Mouse (Mus musculus) myocyte (in vitro differentiated cells): ENCODE results near the gene Igf1r. TPM values are rescaled to one million over a fixed set of nuclear protein-coding genes. Genes with fewer than 3 reads are reported as not detected.

Experiments
- H3K27me3 ChIP-seq: one replicate; pipeline ENCODE4 v1.6.1; 2011; ENCODE audit not compliant: control insufficient read depth, insufficient read depth, insufficient read length
- H3K36me3 ChIP-seq: one replicate; pipeline ENCODE4 v1.6.1; 2011; ENCODE audit not compliant: control insufficient read depth, insufficient read depth
- H3K4me2 ChIP-seq: one replicate; pipeline ENCODE4 v1.6.1; 2011; ENCODE audit warnings: low read depth, control low read depth
- H3K4me3 ChIP-seq: one replicate; pipeline ENCODE4 v1.5.1; 2011; ENCODE audit warnings: mild to moderate bottlenecking, control low read depth, moderate library complexity
- H3K79me2 ChIP-seq: one replicate; pipeline ENCODE4 v1.6.1; 2011; ENCODE audit not compliant: control insufficient read depth, insufficient read depth
- H3ac ChIP-seq: one replicate; pipeline ENCODE4 v1.6.1; 2011; ENCODE audit not compliant: control insufficient read depth, insufficient read length
- CEBPB ChIP-seq: IDR thresholded peaks from 2 replicates; pipeline ENCODE4 v1.6.1; 2011; ENCODE audit warnings: mild to moderate bottlenecking, moderate library complexity; ENCODE audit not compliant: poor library complexity, insufficient read depth, severe bottlenecking
- E2F4 ChIP-seq: IDR thresholded peaks from one replicate; pipeline ENCODE4 v1.6.1; 2011; ENCODE audit warnings: mild to moderate bottlenecking, control low read depth, moderate library complexity; ENCODE audit not compliant: insufficient read depth
- MAX ChIP-seq: IDR thresholded peaks from one replicate; pipeline ENCODE4 v1.6.1; 2011; ENCODE audit warnings: low read depth, mild to moderate bottlenecking, control low read depth
- MYOD1 ChIP-seq, 3 experiments: IDR thresholded peaks; one replicate each; pipeline ENCODE4 v1.6.1; 2011; ENCODE audit warnings: control low read depth in 2 of 3, low read depth in 2 of 3, mild to moderate bottlenecking in 2 of 3, moderate library complexity in 1 of 3; ENCODE audit not compliant: insufficient read length in 2 of 3, control insufficient read depth in 1 of 3
- MYOG ChIP-seq, 3 experiments: IDR thresholded peaks; one replicate each; pipeline ENCODE4 v1.6.1; 2011; ENCODE audit warnings: control low read depth in 2 of 3, low read depth in 2 of 3, mild to moderate bottlenecking in 2 of 3; ENCODE audit not compliant: insufficient read length in 2 of 3, control insufficient read depth in 1 of 3, insufficient read depth in 1 of 3
- POLR2A ChIP-seq: IDR thresholded peaks from one replicate; pipeline ENCODE4 v1.6.1; 2011; ENCODE audit warnings: low read depth, mild to moderate bottlenecking, control low read depth, moderate library complexity; ENCODE audit not compliant: insufficient read length
- POLR2AphosphoS2 ChIP-seq: IDR thresholded peaks from one replicate; pipeline ENCODE4 v1.6.1; 2011; ENCODE audit warnings: low read depth, control low read depth; ENCODE audit not compliant: insufficient read length
- REST ChIP-seq: IDR thresholded peaks from one replicate; pipeline ENCODE4 v1.6.1; 2011; ENCODE audit warnings: mild to moderate bottlenecking, control low read depth, moderate library complexity; ENCODE audit not compliant: insufficient read depth, insufficient read length
- SRF ChIP-seq: IDR thresholded peaks from one replicate; pipeline ENCODE4 v1.6.1; 2011; ENCODE audit warnings: low read depth; ENCODE audit not compliant: control insufficient read depth, insufficient read length
- TCF12 ChIP-seq: IDR thresholded peaks from one replicate; pipeline ENCODE4 v1.6.1; 2011; ENCODE audit warnings: mild to moderate bottlenecking, control low read depth; ENCODE audit not compliant: poor library complexity, insufficient read depth, severe bottlenecking
- TCF3 ChIP-seq: IDR thresholded peaks from one replicate; pipeline ENCODE4 v1.6.1; 2011; ENCODE audit warnings: low read depth, control low read depth; ENCODE audit not compliant: insufficient read length
- USF1 ChIP-seq: IDR thresholded peaks from one replicate; pipeline ENCODE4 v1.6.1; 2011; ENCODE audit warnings: low read depth, mild to moderate bottlenecking, control low read depth, moderate library complexity
- polyA plus RNA-seq: library from polyadenylated mRNA; unstranded; fragments of >200 nt; fragmentation: generic; extraction: Trizol; gene quantifications from one replicate; pipeline ENCODE4 v1.2.1, GENCODE M21; 2012; ENCODE audit warnings: missing spikeins

Igf1r gene
- polyA plus RNA-seq, 1 experiment: 7.9 TPM

DNA sequence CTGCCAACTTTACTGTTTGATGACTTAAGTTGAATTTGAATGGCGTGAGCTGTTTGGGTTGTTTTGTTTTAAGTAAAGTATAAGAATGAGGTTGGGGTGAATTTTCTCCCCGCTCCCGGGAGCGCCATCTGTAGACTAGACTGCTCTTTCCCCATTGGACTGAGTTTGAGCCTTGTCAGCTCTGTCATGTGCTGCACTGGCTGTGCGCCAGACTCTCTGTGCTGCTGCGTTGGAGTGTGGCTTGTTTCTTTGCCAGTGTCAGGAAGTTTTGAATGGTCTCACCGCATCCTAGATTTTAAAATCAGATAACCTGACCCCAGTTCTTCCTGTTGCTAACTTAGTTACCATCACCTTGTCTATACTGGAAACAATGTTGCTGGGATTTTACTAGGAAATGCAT is 118.0 kb downstream of the Igf1r start:
- TF ChIP-seq MAX (peak; percentile 77), USF1 (peak; percentile 78), POLR2A (no peak)

DNA sequence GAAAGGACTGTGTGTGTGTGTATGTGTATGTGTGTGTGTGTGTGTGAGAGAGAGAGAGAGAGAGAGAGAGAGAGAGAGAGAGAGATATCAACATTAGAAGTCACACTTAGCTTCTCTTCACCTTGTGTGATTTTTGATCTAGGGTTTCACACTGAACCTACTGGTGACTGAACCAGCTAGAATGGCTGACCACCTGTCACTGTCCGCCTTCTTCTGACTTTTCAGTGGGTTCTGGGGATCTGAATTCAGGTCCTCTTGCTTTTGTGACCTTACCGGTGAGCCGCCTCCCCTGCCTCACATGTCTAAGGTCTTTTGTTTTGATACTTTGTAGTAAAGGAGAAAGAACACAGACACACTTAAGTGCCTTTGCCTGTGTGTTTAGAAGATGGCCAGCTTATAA is 118.4 kb downstream of the Igf1r start:
- Histone ChIP-seq H3K4me3 (no peak overlapping the region), H3K27me3 (no peaks in the 10 kb centered on the region), H3ac (no peak overlapping the region), H3K36me3 (no peaks in the 10 kb centered on the region), H3K79me2 (peaks cover 45% of the 10 kb centered on the region), H3K4me2 (peak overlapping the region; percentile 74)
- TF ChIP-seq TCF3 (no peak), CEBPB (no peak), E2F4 (no peak), MYOG (IDR thresholded peaks at IDR 0.05; ENCODE audit: control insufficient read depth in 1 of 3, insufficient read depth in 1 of 3, insufficient read length in 2 of 3, low read depth in 2 of 3) (no peak), MYOD1 (IDR thresholded peaks at IDR 0.05; ENCODE audit: control insufficient read depth in 1 of 3, insufficient read length in 2 of 3, low read depth in 2 of 3) (peak in 2 of 3 experiments; percentile 68 to 73), MAX (no peak), TCF12 (no peak)

More for the DNA sequence above, 118.0 kb downstream of the Igf1r start:
- Histone ChIP-seq H3K4me3 (no peak overlapping the region), H3ac (no peak overlapping the region), H3K4me2 (peak overlapping the region; percentile 74), H3K36me3 (no peaks in the 10 kb centered on the region), H3K79me2 (peaks cover 45% of the 10 kb centered on the region), H3K27me3 (no peaks in the 10 kb centered on the region)

DNA sequence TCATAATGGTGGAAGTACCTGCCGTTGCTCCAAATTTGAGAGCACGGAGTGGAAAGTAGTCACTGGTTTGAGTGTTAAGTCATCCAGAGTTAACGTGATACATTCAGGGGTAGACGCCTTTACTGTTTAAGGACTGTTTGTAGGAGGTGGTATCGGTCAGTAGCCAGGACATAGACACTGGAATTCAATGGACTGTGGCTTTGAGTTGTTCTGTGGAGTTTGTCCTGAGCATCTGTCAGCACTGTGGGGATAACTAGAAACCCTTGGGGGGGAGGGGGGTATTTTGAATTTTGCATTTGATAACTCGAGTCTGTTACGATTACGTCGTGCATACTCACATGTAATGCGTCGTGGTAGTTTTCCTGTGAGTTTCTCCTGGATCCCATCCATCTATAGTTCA is 119.1 kb downstream of the Igf1r start:
- Histone ChIP-seq H3K36me3 (no peaks in the 10 kb centered on the region), H3K4me3 (no peak overlapping the region), H3ac (no peak overlapping the region), H3K4me2 (no peak overlapping the region), H3K27me3 (no peaks in the 10 kb centered on the region), H3K79me2 (peaks cover 45% of the 10 kb centered on the region)
- TF ChIP-seq REST: no peak
- TF ChIP-seq MAX: no peak
- no peak for TF ChIP-seq MYOG (IDR thresholded peaks at IDR 0.05; ENCODE audit: control insufficient read depth in 1 of 3, insufficient read depth in 1 of 3, insufficient read length in 2 of 3, low read depth in 2 of 3)

DNA sequence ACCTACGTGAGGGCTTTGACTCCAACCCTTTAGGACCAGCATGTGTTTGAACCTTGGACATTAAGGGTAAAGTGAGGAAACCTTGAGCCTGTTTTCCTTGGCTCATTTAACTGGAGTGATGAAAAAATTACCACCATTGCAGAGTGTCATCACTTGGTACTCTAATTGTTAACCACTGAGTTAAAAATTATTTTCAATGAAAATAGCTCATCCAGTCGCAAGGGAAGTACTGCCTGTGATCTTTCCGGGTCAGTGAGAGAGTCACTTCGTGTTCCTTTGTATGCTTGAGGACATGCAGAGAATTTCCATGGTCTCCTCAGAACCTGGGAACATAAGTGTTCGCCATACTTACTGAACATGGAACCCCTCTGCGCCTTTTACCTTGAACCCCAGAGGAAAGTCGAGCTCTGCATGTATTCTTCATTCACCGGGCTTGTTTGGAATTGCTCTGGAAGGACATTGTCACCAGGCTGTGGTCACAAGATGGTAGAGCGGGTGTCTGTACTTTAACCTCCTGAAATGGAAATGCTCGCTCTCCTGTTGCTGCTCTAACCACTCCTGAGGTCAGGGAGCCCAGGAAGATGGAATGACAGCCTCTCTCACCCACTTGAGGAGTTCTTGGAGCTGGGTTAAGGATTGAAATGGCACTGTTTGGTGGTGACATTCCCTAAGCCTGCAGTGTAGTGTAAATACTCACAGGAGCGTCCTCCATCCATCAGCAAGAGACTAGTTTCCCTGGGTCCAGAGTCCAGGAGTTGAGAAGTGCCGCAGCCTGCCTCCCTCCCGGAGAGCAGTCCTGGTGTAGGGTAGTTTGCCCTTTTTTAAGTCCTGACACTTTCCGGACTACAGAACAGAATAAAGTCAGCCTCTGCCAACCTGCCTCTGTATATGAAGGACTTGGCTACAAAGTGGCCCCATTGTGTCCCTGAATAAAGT is 120.2 kb downstream of the Igf1r start:
- Histone ChIP-seq H3K79me2 (peaks cover 51% of the 10 kb centered on the region), H3K4me3 (no peak overlapping the region), H3K27me3 (no peaks in the 10 kb centered on the region), H3K4me2 (peak overlapping the region; percentile 18), H3K36me3 (no peaks in the 10 kb centered on the region), H3ac (no peak overlapping the region)
- no peak for TF ChIP-seq REST
- TF ChIP-seq POLR2A: no peak
- no peak for TF ChIP-seq MYOG (IDR thresholded peaks at IDR 0.05; ENCODE audit: control insufficient read depth in 1 of 3, insufficient read depth in 1 of 3, insufficient read length in 2 of 3, low read depth in 2 of 3)
- no peak for TF ChIP-seq MYOD1 (IDR thresholded peaks at IDR 0.05; ENCODE audit: control insufficient read depth in 1 of 3, insufficient read length in 2 of 3, low read depth in 2 of 3)
- TF ChIP-seq USF1: no peak
- no peak for TF ChIP-seq POLR2AphosphoS2

DNA sequence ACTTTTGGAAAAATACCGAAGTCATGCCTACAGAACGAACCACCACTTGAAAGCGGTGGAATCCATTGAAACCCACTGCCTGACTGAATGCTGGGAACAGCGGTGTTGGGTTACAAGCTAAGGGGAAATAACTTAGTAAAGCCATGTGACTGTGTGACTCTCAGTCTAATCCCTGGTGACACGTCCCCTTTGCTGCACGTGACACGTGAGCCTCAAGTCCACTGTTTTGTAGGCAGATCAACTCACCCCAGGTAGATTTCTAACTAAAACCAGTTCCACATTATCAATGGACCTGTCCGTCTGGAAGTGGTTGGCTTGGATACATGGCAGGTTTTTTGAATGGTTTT is 120.8 kb downstream of the Igf1r start:
- Histone ChIP-seq H3K36me3 (no peaks in the 10 kb centered on the region), H3ac (no peak overlapping the region), H3K79me2 (peaks cover 51% of the 10 kb centered on the region), H3K4me2 (peak overlapping the region; percentile 18), H3K27me3 (no peaks in the 10 kb centered on the region), H3K4me3 (no peak overlapping the region)
- TF ChIP-seq USF1: no peak
- no peak for TF ChIP-seq REST
- no peak for TF ChIP-seq MYOD1 (IDR thresholded peaks at IDR 0.05; ENCODE audit: control insufficient read depth in 1 of 3, insufficient read length in 2 of 3, low read depth in 2 of 3)
- TF ChIP-seq SRF: no peak
- no peak for TF ChIP-seq CEBPB
- no peak for TF ChIP-seq POLR2A
- TF ChIP-seq TCF3: no peak
- TF ChIP-seq E2F4: no peak
- TF ChIP-seq POLR2AphosphoS2: no peak
- no peak for TF ChIP-seq MAX
- TF ChIP-seq TCF12: no peak
- no peak for TF ChIP-seq MYOG (IDR thresholded peaks at IDR 0.05; ENCODE audit: control insufficient read depth in 1 of 3, insufficient read depth in 1 of 3, insufficient read length in 2 of 3, low read depth in 2 of 3)
